Mouse (Mus musculus): Measurements from ENCODE around the gene Zfp712.
A peak's percentile ranks its signal among the peaks of the same experiment; 100 is the strongest.

Zfp712 gene

GRCm38 (mm10) chr13:67077244-67077643 is 16.3 kb upstream of the Zfp712 start:
- H3K36me3 ChIP-seq (ENCODE audit: insufficient read depth, low read length): peaks cover 16% of the 10 kb centered on the region
- no peaks in the 10 kb centered on the region for H3K27me3 ChIP-seq (ENCODE audit: insufficient read depth, low read length)
- H3K4me3 ChIP-seq (replicated peaks; ENCODE audit: low read length): no peak overlapping the region
- peaks cover 14% of the 10 kb centered on the region for H3K4me1 ChIP-seq (replicated peaks; ENCODE audit: low read depth, low read length)
- no peak for TF ChIP-seq POU5F1 (IDR thresholded peaks at IDR 0.05; ENCODE audit: borderline replicate concordance, low read length)
- TF ChIP-seq NANOG (IDR thresholded peaks at IDR 0.05; ENCODE audit: borderline replicate concordance, low read length): no peak
- TF ChIP-seq CTCF (conservative IDR thresholded peaks at IDR 0.05; ENCODE audit: low read length): no peak
- peaks cover 9% of the 10 kb centered on the region for H3K9me3 ChIP-seq (ENCODE audit: low read length)

- H3K36me3 ChIP-seq (ENCODE audit: insufficient read depth, low read length): peaks cover 34% of the 10 kb centered on the region
- TF ChIP-seq NANOG (IDR thresholded peaks at IDR 0.05; ENCODE audit: borderline replicate concordance, low read length) (no peak), POU5F1 (IDR thresholded peaks at IDR 0.05; ENCODE audit: borderline replicate concordance, low read length) (no peak)
- no peaks in the 10 kb centered on the region for H3K27me3 ChIP-seq (ENCODE audit: insufficient read depth, low read length)
- H3K4me3 ChIP-seq (replicated peaks; ENCODE audit: low read length): peak overlapping the region; percentile 58
- peaks cover 9% of the 10 kb centered on the region for H3K9me3 ChIP-seq (ENCODE audit: low read length)
- 0 out of 2 replicates have a peak, but pooled peaks cover 3% of the 10 kb centered on the region for H3K4me1 ChIP-seq (replicated peaks; ENCODE audit: low read depth, low read length)
Observed at GRCm38 (mm10) chr13:67072786-67073185, 11.8 kb upstream of the Zfp712 start.

DNA sequence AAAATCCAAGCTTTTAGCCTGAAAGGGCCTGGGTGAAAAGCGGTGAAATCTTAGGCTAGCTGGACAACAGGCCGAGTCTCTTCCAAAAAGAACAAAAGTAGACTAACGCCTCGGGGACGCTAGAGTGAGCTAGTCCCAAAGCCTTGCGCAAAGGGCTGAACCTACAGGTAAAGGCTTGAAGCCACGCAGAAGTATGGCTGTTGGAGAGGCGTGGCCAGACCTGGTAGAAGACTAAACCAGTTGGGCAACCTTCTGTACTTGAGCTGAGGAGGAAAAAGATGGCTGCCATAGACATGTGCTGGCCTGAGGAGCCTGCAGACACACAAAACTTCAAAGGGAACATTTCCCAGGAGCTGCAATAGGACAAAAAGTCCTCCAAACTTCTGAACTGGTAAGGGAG is 4.4 kb upstream of the Zfp712 start:
- no peaks in the 10 kb centered on the region for H3K27me3 ChIP-seq (ENCODE audit: insufficient read depth, low read length)
- no peak for TF ChIP-seq NANOG (IDR thresholded peaks at IDR 0.05; ENCODE audit: borderline replicate concordance, low read length)
- no peak for TF ChIP-seq POU5F1 (IDR thresholded peaks at IDR 0.05; ENCODE audit: borderline replicate concordance, low read length)
- TF ChIP-seq CTCF (conservative IDR thresholded peaks at IDR 0.05; ENCODE audit: low read length): no peak
- H3K4me1 ChIP-seq (replicated peaks; ENCODE audit: low read depth, low read length): peaks cover 9% of the 10 kb centered on the region
- peaks cover 13% of the 10 kb centered on the region for H3K9me3 ChIP-seq (ENCODE audit: low read length)
- peaks cover 9% of the 10 kb centered on the region for H3K36me3 ChIP-seq (ENCODE audit: insufficient read depth, low read length)
- H3K4me3 ChIP-seq (replicated peaks; ENCODE audit: low read length): no peak overlapping the region

DNA sequence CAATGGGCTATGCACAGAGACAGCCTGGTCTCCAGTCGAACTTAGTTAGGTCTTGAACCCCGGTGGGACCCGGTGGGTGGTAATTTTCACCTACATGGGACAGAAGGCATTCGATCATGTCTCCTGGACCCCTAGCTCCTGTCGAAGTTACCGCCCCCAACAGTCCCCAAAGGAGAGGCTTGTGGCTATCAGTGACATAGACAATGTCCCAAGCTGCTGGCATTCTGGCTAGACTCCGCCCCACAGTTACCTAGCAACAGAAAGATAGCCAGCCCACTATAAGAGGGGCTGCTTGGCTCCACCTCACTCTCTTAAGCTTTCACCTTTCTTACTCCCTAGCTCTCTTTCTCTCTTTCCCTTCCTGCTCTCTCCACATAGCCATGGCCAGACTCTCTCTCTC is 1.5 kb upstream of the Zfp712 start:
- no peaks in the 10 kb centered on the region for H3K27me3 ChIP-seq (ENCODE audit: insufficient read depth, low read length)
- H3K4me3 ChIP-seq (replicated peaks; ENCODE audit: low read length): no peak overlapping the region
- peaks cover 13% of the 10 kb centered on the region for H3K9me3 ChIP-seq (ENCODE audit: low read length)
- no peaks in the 10 kb centered on the region for H3K36me3 ChIP-seq (ENCODE audit: insufficient read depth, low read length)
- TF ChIP-seq NANOG (IDR thresholded peaks at IDR 0.05; ENCODE audit: borderline replicate concordance, low read length) (no peak), POU5F1 (IDR thresholded peaks at IDR 0.05; ENCODE audit: borderline replicate concordance, low read length) (no peak)
- H3K4me1 ChIP-seq (replicated peaks; ENCODE audit: low read depth, low read length): peaks cover 17% of the 10 kb centered on the region

GRCm38 (mm10) chr13:67060161-67060785 is 697 bp downstream of the Zfp712 start:
- Histone ChIP-seq H3K4me3 (replicated peaks; ENCODE audit: low read length) (peak overlapping the region; percentile 92), H3K9me3 (ENCODE audit: low read length) (peaks cover 6% of the 10 kb centered on the region), H3K27me3 (ENCODE audit: insufficient read depth, low read length) (no peaks in the 10 kb centered on the region), H3K4me1 (replicated peaks; ENCODE audit: low read depth, low read length) (peaks cover 17% of the 10 kb centered on the region), H3K36me3 (ENCODE audit: insufficient read depth, low read length) (no peaks in the 10 kb centered on the region)
- TF ChIP-seq CTCF (conservative IDR thresholded peaks at IDR 0.05; ENCODE audit: low read length) (no peak), NANOG (IDR thresholded peaks at IDR 0.05; ENCODE audit: borderline replicate concordance, low read length) (no peak), POU5F1 (IDR thresholded peaks at IDR 0.05; ENCODE audit: borderline replicate concordance, low read length) (no peak)
